Mouse (Mus musculus): ENCODE data around the gene Arhgdib. TPM values are rescaled to one million over a fixed set of nuclear protein-coding genes. Genes with fewer than 3 reads are reported as not detected.
"Not testable (repeated sequence)": the region's sequence is repeated elsewhere in the genome, so short reads cannot be mapped to it uniquely, and the experiment has no call there.

Arhgdib gene
- polyA plus RNA-seq, 1 experiment, result not detected

DNA sequence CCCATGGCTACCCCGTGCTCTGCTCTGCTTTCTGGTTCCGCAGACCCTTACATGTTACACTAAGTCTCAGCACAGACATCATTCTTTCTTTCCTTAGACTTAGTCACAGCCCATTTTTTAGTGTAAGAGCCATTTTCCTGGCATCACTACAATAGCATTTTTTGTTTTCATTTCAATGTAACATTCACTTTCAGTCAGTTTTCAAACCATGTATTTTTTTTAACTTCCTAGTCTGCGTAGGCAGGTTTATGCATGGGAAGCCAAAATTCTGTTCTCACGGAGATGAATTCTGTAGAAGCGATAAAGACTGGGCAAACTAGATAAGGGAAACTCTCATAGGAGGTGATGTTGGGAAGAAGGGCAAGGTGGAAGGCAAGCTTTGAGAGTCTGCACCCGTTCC, 52.1 kb downstream of the Arhgdib start:
- TF ChIP-seq CTCF (IDR thresholded peaks at IDR 0.05; ENCODE audit: insufficient read depth, low read depth, low read length) (no peak), POLR2A (IDR thresholded peaks at IDR 0.05; ENCODE audit: insufficient read depth, low read depth, low read length) (no peak)
- no peak overlapping the region for H3K4me3 ChIP-seq (ENCODE audit: insufficient read depth, low read depth, low read length)
- 87% methylated on average over 6 of the region's 6 CpGs for WGBS
- no peak overlapping the region for H3K27ac ChIP-seq (ENCODE audit: insufficient read depth, low read depth, low read length)
- H3K4me1 ChIP-seq (ENCODE audit: control insufficient read depth, insufficient read depth, low read length), result no peaks in the 10 kb centered on the region

DNA sequence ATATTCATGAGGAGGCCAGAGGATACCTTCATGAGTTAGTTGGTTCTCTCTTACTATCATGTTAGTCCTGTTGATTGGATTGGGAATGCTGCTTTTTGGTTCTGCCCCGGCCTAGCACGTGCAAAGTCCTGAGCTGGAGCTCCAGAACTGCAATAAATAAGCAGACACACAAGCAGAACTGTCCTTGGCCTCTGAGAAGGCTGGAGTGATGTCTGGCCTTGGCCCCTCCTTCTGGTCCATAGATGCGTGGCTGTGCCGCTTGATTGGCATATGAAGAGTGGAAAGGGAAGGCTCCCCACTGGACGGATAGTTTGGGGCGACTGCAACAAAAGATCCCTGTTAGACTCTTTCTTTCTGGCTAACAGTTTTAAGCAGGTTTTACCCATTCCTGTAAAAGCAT, 52.6 kb downstream of the Arhgdib start:
- no peaks in the 10 kb centered on the region for H3K4me1 ChIP-seq (ENCODE audit: control insufficient read depth, insufficient read depth, low read length)
- 88% methylated on average over 6 of the region's 6 CpGs for WGBS
- TF ChIP-seq CTCF (IDR thresholded peaks at IDR 0.05; ENCODE audit: insufficient read depth, low read depth, low read length), result no peak
- no peak for TF ChIP-seq POLR2A (IDR thresholded peaks at IDR 0.05; ENCODE audit: insufficient read depth, low read depth, low read length)

DNA sequence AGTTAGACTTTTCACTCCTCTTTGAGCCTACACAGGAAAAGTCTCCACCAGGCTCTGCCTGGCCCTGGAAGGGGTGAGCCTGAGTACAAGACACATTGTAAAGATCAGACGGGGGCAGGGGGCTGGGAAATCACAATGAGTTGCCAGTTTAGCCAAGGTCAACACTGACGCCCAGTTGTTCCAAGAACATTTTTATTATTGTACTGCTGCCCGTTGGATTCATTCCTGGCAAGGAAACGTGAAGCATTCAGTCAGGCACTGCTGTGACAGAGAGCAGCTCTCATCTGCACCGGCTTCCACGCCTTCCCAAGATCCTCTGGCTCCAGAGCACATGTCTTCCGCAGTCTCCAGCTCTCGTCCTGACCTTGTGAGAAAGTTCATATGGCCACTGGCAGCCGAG, 53.8 kb downstream of the Arhgdib start:
- no peak overlapping the region for H3K27ac ChIP-seq (ENCODE audit: insufficient read depth, low read depth, low read length)
- H3K4me1 ChIP-seq (ENCODE audit: control insufficient read depth, insufficient read depth, low read length), result no peaks in the 10 kb centered on the region
- TF ChIP-seq CTCF (IDR thresholded peaks at IDR 0.05; ENCODE audit: insufficient read depth, low read depth, low read length) (no peak), POLR2A (IDR thresholded peaks at IDR 0.05; ENCODE audit: insufficient read depth, low read depth, low read length) (no peak)
- H3K4me3 ChIP-seq (ENCODE audit: insufficient read depth, low read depth, low read length), result no peak overlapping the region
- WGBS, result 58% methylated on average over 9 of the region's 9 CpGs

More for the DNA sequence above, 52.6 kb downstream of the Arhgdib start:
- Histone ChIP-seq H3K27ac (ENCODE audit: insufficient read depth, low read depth, low read length) (no peak overlapping the region), H3K4me3 (ENCODE audit: insufficient read depth, low read depth, low read length) (no peak overlapping the region)

DNA sequence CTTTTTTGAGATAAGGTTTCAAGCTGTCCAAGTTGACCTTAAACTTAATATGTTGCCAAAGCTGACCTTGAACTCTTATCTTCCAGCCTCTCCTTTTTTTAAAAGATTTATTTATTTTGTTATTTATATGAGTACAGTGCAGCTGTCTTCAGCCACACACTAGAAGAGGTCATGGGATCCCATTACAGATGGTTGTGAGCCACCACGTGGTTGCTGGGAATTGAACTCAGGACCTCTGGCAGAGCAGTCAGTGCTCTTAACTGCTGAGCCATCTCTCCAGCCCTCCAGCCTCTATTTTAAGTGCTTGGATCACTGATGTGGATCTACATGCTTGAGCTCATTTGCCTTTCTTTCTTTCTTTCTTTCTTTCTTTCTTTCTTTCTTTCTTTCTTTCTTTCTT, 56.9 kb downstream of the Arhgdib start:
- not testable (repeated sequence) for H3K27ac ChIP-seq (ENCODE audit: insufficient read depth, low read depth, low read length); H3K4me3 ChIP-seq (ENCODE audit: insufficient read depth, low read depth, low read length); H3K4me1 ChIP-seq (ENCODE audit: control insufficient read depth, insufficient read depth, low read length)
- 72% methylated on average over 1 of the region's 1 CpGs for WGBS

DNA sequence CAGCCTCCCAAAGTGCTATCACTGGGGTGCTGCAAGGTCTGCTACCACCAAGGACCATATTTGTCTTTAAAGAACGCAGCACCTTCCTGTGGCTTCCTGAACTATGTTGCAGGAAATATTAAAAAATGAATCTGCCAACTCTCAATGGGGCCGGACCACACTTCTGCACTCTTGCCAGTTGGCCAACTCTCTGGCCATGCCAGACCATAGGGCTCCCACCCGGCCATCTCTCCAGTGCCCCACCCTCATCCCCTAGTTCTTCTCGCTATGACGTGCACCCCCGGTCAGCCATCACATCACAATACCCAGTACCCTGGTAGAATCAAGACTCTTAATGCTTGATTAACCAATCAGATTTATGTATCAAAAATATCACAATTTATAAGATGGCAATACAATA, 57.7 kb downstream of the Arhgdib start:
- Histone ChIP-seq H3K27ac (ENCODE audit: insufficient read depth, low read depth, low read length) (no peak overlapping the region), H3K4me3 (ENCODE audit: insufficient read depth, low read depth, low read length) (no peak overlapping the region), H3K4me1 (ENCODE audit: control insufficient read depth, insufficient read depth, low read length) (no peaks in the 10 kb centered on the region)
- WGBS, result 95% methylated on average over 6 of the region's 6 CpGs
- TF ChIP-seq POLR2A (IDR thresholded peaks at IDR 0.05; ENCODE audit: insufficient read depth, low read depth, low read length) (no peak), CTCF (IDR thresholded peaks at IDR 0.05; ENCODE audit: insufficient read depth, low read depth, low read length) (no peak)

DNA sequence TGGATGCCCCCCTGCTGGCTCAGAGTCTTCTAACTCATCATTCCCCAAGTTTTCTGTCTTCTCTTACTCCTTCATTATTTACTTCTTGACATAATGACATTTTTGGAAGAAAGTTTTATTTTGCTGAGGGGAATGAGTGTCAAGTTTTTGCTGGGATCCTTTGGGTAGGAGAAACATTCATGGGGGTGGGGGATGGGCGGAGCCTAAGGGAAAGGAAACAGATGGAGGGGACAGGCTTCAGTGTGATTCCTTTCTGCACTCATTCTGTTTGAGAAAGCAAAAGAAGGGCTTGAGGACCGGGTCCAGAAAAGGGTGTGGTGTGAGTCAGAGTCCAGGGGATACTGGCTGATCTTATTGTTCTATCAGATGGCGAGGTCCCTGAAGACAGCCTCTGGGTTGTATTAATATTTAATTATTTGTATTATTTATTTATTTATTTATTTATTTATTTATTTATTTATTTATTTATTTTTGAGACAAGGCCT, 58.2 kb downstream of the Arhgdib start:
- H3K4me1 ChIP-seq (ENCODE audit: control insufficient read depth, insufficient read depth, low read length), result no peaks in the 10 kb centered on the region
- 95% methylated on average over 3 of the region's 3 CpGs for WGBS
- no peak for TF ChIP-seq POLR2A (IDR thresholded peaks at IDR 0.05; ENCODE audit: insufficient read depth, low read depth, low read length)
- TF ChIP-seq CTCF (IDR thresholded peaks at IDR 0.05; ENCODE audit: insufficient read depth, low read depth, low read length), result no peak
- no peak overlapping the region for H3K27ac ChIP-seq (ENCODE audit: insufficient read depth, low read depth, low read length)
- no peak overlapping the region for H3K4me3 ChIP-seq (ENCODE audit: insufficient read depth, low read depth, low read length)

DNA sequence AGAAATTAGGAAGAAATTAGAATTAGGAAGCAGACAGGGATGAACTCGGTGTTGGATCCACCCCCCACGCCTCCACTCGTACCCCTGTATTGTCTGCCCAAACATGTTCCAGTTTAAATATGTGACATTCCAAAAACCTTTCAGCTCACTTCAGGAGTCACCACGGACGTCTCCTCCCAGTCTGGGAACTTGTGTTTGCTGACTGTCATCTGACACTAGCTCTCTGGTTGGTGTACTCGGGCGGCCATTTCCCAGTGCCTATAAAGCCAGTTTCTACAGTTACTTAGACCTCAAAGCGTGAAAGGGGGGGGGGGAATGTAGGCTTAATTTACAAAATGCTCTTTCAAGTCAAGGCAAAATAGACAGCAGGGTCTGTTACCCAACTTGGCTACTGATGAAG, 60.0 kb downstream of the Arhgdib start:
- Histone ChIP-seq H3K4me1 (ENCODE audit: control insufficient read depth, insufficient read depth, low read length) (no peaks in the 10 kb centered on the region), H3K27ac (ENCODE audit: insufficient read depth, low read depth, low read length) (no peak overlapping the region), H3K4me3 (ENCODE audit: insufficient read depth, low read depth, low read length) (no peak overlapping the region)
- 81% methylated on average over 8 of the region's 8 CpGs for WGBS
- no peak for TF ChIP-seq CTCF (IDR thresholded peaks at IDR 0.05; ENCODE audit: insufficient read depth, low read depth, low read length)
- TF ChIP-seq POLR2A (IDR thresholded peaks at IDR 0.05; ENCODE audit: insufficient read depth, low read depth, low read length), result no peak

DNA sequence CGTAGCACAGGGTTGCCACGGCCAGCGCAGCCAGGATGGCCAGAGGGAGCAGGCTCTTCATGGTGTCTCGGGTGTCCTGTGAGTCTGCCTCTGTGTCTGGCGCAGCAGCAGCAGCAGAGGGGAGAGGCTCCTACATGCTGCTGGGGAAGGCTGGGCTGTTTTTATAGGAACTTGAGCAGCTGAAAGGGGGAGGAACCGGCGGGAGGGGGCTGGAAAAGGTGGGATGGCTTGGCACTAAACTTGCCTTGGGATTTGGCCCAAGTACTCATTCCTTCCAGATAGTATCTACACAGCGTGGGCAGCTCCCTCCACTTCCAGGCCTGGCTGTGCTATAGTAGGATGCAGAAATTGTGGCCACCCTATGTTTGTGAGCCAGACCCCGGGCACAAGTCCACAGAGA, 66.0 kb downstream of the Arhgdib start, which contains the start of gene Mgp:
Mgp (minus strand) TSS at position 154 of the 400 bp plus-strand sequence.
- no peak for TF ChIP-seq POLR2A (IDR thresholded peaks at IDR 0.05; ENCODE audit: insufficient read depth, low read depth, low read length)
- TF ChIP-seq CTCF (IDR thresholded peaks at IDR 0.05; ENCODE audit: insufficient read depth, low read depth, low read length), result no peak
- 0 out of 2 replicates have a peak, but pooled peaks cover 2% of the 10 kb centered on the region for H3K4me1 ChIP-seq (ENCODE audit: control insufficient read depth, insufficient read depth, low read length)
- WGBS, result 62% methylated on average over 9 of the region's 9 CpGs
- no peak within 1 kb of the TSS for H3K4me3 ChIP-seq (ENCODE audit: insufficient read depth, low read depth, low read length)
- H3K27ac ChIP-seq (ENCODE audit: insufficient read depth, low read depth, low read length), result no peak within 1 kb of the TSS

DNA sequence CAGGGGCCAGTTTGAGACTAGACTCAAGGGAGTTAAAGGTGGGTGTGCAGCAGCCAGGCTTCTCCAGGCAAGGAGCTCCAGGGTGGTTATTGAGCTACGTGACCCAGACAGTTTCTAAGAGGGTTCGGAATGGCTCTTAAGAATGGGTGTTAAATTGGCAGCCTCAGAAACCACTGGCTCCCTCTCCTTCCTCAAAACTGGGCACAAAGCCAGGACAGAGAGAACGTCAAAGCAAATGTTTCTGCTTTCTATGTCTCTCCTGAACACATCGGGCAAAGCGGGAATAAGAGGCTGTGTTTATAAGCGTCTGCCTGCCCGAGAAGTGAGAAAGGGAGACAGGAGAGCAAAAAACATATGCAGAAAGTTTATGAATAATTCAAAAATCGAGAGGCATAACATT, 67.1 kb downstream of the Arhgdib start:
- Histone ChIP-seq H3K4me3 (ENCODE audit: insufficient read depth, low read depth, low read length) (no peak overlapping the region), H3K4me1 (ENCODE audit: control insufficient read depth, insufficient read depth, low read length) (0 out of 2 replicates have a peak, but pooled peaks cover 2% of the 10 kb centered on the region), H3K27ac (ENCODE audit: insufficient read depth, low read depth, low read length) (no peak overlapping the region)
- 27% methylated on average over 8 of the region's 8 CpGs for WGBS
- TF ChIP-seq POLR2A (IDR thresholded peaks at IDR 0.05; ENCODE audit: insufficient read depth, low read depth, low read length) (no peak), CTCF (IDR thresholded peaks at IDR 0.05; ENCODE audit: insufficient read depth, low read depth, low read length) (no peak)

Other genes with a start within 250 kb of the Arhgdib start
- not detected in 2 replicates for gene Gucy2c, start 160.1 kb downstream of the Arhgdib start, polyA plus RNA-seq (2012; ENCODE audit: insufficient read depth, insufficient read length, low replicate concordance, missing spikeins)
- gene Hist4h4, start 137.5 kb downstream of the Arhgdib start, polyA plus RNA-seq (2012; ENCODE audit: insufficient read depth, insufficient read length, low replicate concordance, missing spikeins), result not detected in 2 replicates
- not detected in 2 replicates for gene H2afj, start 133.7 kb downstream of the Arhgdib start, polyA plus RNA-seq (2012; ENCODE audit: insufficient read depth, insufficient read length, low replicate concordance, missing spikeins)
- gene BC049715, start 114.3 kb downstream of the Arhgdib start, polyA plus RNA-seq (2012; ENCODE audit: insufficient read depth, insufficient read length, low replicate concordance, missing spikeins), result not detected in 2 replicates
- gene Wbp11, start 113.7 kb downstream of the Arhgdib start, polyA plus RNA-seq (2012; ENCODE audit: insufficient read depth, insufficient read length, low replicate concordance, missing spikeins), result 319 and 436 TPM in 2 replicates
- gene Smco3, start 106.4 kb downstream of the Arhgdib start, polyA plus RNA-seq (2012; ENCODE audit: insufficient read depth, insufficient read length, low replicate concordance, missing spikeins), result not detected in 2 replicates
- gene Art4, start 84.2 kb downstream of the Arhgdib start, polyA plus RNA-seq (2012; ENCODE audit: insufficient read depth, insufficient read length, low replicate concordance, missing spikeins), result not detected in 2 replicates
- gene Mgp, start 66.1 kb downstream of the Arhgdib start, polyA plus RNA-seq (2012; ENCODE audit: insufficient read depth, insufficient read length, low replicate concordance, missing spikeins), result not detected in 2 replicates
- gene Erp27, start 19.7 kb downstream of the Arhgdib start, polyA plus RNA-seq (2012; ENCODE audit: insufficient read depth, insufficient read length, low replicate concordance, missing spikeins), result not detected in 2 replicates
- gene Pde6h, start 18.1 kb downstream of the Arhgdib start, polyA plus RNA-seq (2012; ENCODE audit: insufficient read depth, insufficient read length, low replicate concordance, missing spikeins), result not detected in 2 replicates
- not detected in 2 replicates for gene Rerg, start 228.6 kb upstream of the Arhgdib start, polyA plus RNA-seq (2012; ENCODE audit: insufficient read depth, insufficient read length, low replicate concordance, missing spikeins)

Data from olfactory bulb, adult 2 months (tissue).